Mouse (Mus musculus): Measurements from ENCODE around the gene Samt1.
"Not testable (repeated sequence)": the region's sequence is repeated elsewhere in the genome, so short reads cannot be mapped to it uniquely, and the experiment has no call there.

DNA sequence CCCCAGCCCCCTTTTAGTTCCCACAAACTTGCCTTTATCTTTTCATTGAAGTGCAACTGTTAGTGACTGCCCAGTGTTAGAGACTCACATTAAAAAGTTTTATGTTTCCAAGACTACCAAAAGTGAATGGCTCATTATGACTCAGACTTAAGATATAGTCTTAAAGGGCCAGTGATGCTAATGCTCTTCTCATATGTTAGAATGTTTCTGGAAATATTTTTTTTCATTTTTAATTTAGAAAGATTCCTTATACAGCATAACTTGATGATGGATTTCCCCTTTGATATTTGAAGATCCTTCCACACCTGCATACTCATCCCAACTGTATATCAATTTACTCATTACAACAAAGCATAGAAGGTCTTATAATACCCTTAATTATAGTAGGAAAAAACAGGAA is at the start of gene Samt1:
- TF ChIP-seq POLR2AphosphoS2 (IDR thresholded peaks at IDR 0.05; ENCODE audit: low read length); ZC3H11A (IDR thresholded peaks at IDR 0.05; ENCODE audit: low read depth, low read length); GABPA (IDR thresholded peaks at IDR 0.05; ENCODE audit: low read depth, low read length); MAZ (IDR thresholded peaks at IDR 0.05; ENCODE audit: low read depth, low read length); JUND (IDR thresholded peaks at IDR 0.05; ENCODE audit: low read depth, low read length): not testable (repeated sequence)

Data from MEL (cell line).